Mouse (Mus musculus) embryonic facial prominence, embryonic 15.5 days (tissue): ENCODE data around the gene Klhl35. TPM values are rescaled to one million over a fixed set of nuclear protein-coding genes. Genes with fewer than 3 reads are reported as not detected.

Source experiments
- ATAC-seq: fragments of 200-750 bp; cut with Nextera tagmentation; 2 replicates; pipeline ENCODE4 v1.8.0; 2017; ENCODE audit warnings: low read depth, moderate TSS enrichment; ENCODE audit not compliant: insufficient number of reproducible peaks, low FRiP score, low TSS enrichment
- H3K27ac ChIP-seq: fragments of 300-500 bp; sonication (generic); replicated peaks from 2 replicates; pipeline ENCODE4 v1.5.1; 2015; ENCODE audit warnings: mild to moderate bottlenecking, inconsistent platforms
- H3K27me3 ChIP-seq: fragments of 300-500 bp; sonication (generic); 2 replicates; pipeline ENCODE4 v1.6.1; 2015; ENCODE audit warnings: inconsistent platforms
- H3K36me3 ChIP-seq: fragments of 300-500 bp; sonication (generic); 2 replicates; pipeline ENCODE4 v1.6.1; 2015; ENCODE audit warnings: mild to moderate bottlenecking, inconsistent platforms
- H3K4me1 ChIP-seq: fragments of 300-500 bp; sonication (generic); 2 replicates; pipeline ENCODE4 v1.6.1; 2015; ENCODE audit warnings: inconsistent platforms
- H3K4me2 ChIP-seq: fragments of 300-500 bp; sonication (generic); replicated peaks from 2 replicates; pipeline ENCODE4 v1.6.1; 2015; ENCODE audit warnings: mild to moderate bottlenecking, inconsistent platforms
- H3K4me3 ChIP-seq: fragments of 300-500 bp; sonication (generic); replicated peaks from 2 replicates; pipeline ENCODE4 v1.5.1; 2015; ENCODE audit warnings: mild to moderate bottlenecking, inconsistent platforms
- H3K9ac ChIP-seq: fragments of 300-500 bp; sonication (generic); 2 replicates; pipeline ENCODE4 v1.6.1; 2015; ENCODE audit warnings: inconsistent platforms
- H3K9me3 ChIP-seq: fragments of 300-500 bp; sonication (generic); replicated peaks from 2 replicates; pipeline ENCODE4 v1.6.1; 2016; ENCODE audit warnings: inconsistent platforms
- WGBS: fragments of 180-500 bp; shearing (Covaris S2); methylation state at CpG from one replicate; pipeline ENCODE4 v1.1.7; 2015; 5-methylcytosine and 5-hydroxymethylcytosine counted together
- polyA plus RNA-seq: library from polyadenylated mRNA; unstranded; fragments of >200 nt; fragmentation: Nextera tagmentation; extraction: Ambion mirVana; gene quantifications from 2 replicates; pipeline ENCODE4 v1.2.1, GENCODE M21; 2015

The Klhl35 gene
- 0.96 and 1.4 TPM in 2 replicates for polyA plus RNA-seq

DNA sequence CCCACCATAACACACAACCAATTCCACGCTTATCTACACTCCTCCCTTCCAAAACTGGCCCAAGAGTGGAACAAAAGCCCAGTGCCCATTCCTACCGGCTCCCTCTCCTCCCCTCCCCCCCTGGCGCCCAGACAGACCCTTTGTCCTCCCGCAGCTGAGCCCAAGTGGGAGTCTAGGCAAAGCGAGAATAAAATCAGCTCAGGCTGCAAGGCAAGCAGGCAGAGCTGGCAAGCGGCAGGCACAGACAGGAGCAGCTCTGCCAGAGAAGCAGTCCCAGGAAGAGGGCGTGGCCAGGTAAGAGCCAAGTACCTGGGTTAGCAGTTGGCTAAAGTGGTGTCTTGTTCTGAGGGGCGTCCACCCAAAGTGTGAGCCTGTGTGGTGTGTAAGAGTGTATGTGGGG, at the start of gene Klhl35:
TSS of gene Klhl35 (plus strand) at position 194 of the 400 bp plus-strand sequence.
- no peak within 1 kb of the TSS for H3K9ac ChIP-seq
- H3K4me1 ChIP-seq, result peaks cover 41% of the 10 kb centered on the region
- WGBS, result 24% methylated on average over 8 of the region's 8 CpGs
- peak within 1 kb of the TSS; percentile 7; the same call in 1 of the 2 replicates for H3K4me3 ChIP-seq
- H3K27me3 ChIP-seq, result no peaks in the 10 kb centered on the region
- ATAC-seq, result no peak
- peak within 1 kb of the TSS; percentile 21; the same call in 1 of the 2 replicates for H3K4me2 ChIP-seq
- H3K9me3 ChIP-seq, result no peaks in the 10 kb centered on the region
- peak within 1 kb of the TSS; percentile 55 for H3K27ac ChIP-seq
- peaks cover 9% of the 10 kb centered on the region; the same call in 1 of the 2 replicates for H3K36me3 ChIP-seq

DNA sequence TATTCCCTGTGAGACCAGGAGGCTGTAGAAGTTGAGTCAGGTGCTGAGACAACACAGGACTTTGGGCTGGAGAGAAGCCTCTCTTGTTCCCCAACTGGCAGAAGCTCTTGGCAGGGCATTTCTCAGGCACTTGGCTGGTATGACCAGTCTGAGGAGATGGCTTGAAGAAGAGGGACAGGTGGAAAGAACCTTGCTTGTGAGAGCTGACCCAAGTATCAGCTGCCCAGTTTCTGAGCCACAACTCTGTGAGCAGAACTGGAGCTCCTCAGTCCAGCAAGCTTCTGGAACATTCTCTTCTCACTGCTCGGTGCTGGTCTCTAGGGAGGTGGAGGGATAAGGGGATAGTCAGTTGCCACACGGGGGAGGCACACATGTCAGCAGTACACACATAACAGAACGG, 46.5 kb upstream of the Klhl35 start:
- Histone ChIP-seq H3K36me3 (no peaks in the 10 kb centered on the region), H3K4me3 (no peak overlapping the region), H3K4me2 (no peak overlapping the region), H3K9ac (no peak overlapping the region), H3K27me3 (no peaks in the 10 kb centered on the region), H3K4me1 (peaks cover 19% of the 10 kb centered on the region; the same call in 1 of the 2 replicates), H3K27ac (no peak overlapping the region), H3K9me3 (no peaks in the 10 kb centered on the region)
- 71% methylated on average over 3 of the region's 3 CpGs for WGBS
- ATAC-seq, result no peak

GRCm38 (mm10) chr7:99421006-99421405, 44.8 kb upstream of the Klhl35 start:
- H3K36me3 ChIP-seq, result no peaks in the 10 kb centered on the region
- 89% methylated on average over 6 of the region's 6 CpGs for WGBS
- peaks cover 30% of the 10 kb centered on the region for H3K4me1 ChIP-seq
- H3K9ac ChIP-seq, result no peak overlapping the region
- ATAC-seq, result no peak
- no peaks in the 10 kb centered on the region for H3K27me3 ChIP-seq
- H3K9me3 ChIP-seq, result no peaks in the 10 kb centered on the region
- no peak overlapping the region for H3K27ac ChIP-seq
- no peak overlapping the region for H3K4me2 ChIP-seq
- no peak overlapping the region for H3K4me3 ChIP-seq

- Histone ChIP-seq H3K4me3 (no peak overlapping the region), H3K9ac (no peak overlapping the region)
Observed at GRCm38 (mm10) chr7:99424538-99425155, 41.2 kb upstream of the Klhl35 start.

DNA sequence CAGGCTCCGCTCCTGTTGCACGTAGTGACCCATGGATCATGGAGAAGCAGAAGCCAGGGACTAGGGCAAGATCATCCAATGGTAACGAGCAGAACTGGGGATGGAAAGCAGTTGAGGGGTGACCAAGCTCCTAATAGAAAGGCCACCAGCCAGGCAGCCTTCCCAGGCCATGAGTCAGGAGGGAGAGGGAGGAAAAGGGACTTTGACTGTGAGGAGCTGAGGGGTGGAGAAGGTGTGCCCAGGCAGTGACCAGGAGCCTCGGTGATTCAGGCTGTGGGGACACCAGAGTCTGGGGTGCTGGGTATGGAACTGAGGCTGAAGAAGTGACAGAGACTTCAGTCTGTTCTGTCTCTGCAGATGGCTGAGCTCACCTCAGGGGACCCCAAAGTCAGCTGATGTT, 40.1 kb upstream of the Klhl35 start:
- no peak overlapping the region for H3K27ac ChIP-seq
- WGBS, result 88% methylated on average over 4 of the region's 4 CpGs
- no peak for ATAC-seq

More at GRCm38 (mm10) chr7:99424538-99425155, 41.2 kb upstream of the Klhl35 start:
- no peaks in the 10 kb centered on the region for H3K36me3 ChIP-seq
- no peaks in the 10 kb centered on the region for H3K27me3 ChIP-seq
- WGBS, result 29% methylated on average over 8 of the region's 8 CpGs
- H3K27ac ChIP-seq, result peak overlapping the region; percentile 39
- peaks cover 56% of the 10 kb centered on the region for H3K4me1 ChIP-seq
- peak; percentile 20 for ATAC-seq
- H3K4me2 ChIP-seq, result no peak overlapping the region
- no peaks in the 10 kb centered on the region for H3K9me3 ChIP-seq

DNA sequence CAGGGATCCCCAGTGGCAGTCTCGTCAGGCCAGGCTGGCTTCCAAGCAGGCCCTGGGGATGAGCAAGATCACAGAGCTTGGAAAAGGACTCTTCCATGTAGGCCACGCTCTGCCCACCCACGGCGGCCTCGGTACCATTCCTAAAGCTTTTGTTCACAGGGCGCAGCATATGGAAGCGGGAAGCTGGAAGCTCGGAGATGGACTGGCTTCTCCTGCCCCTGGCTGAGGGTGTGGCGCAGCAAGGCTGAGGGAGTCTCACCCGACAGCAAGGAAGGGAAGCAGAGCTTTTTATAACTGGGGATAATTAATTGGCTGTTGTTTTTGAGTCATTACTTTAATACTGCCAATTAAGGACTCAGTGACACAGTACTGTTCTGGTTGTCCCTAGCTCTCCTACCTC, 38.8 kb upstream of the Klhl35 start:
- Histone ChIP-seq H3K9me3 (no peaks in the 10 kb centered on the region), H3K4me1 (peaks cover 66% of the 10 kb centered on the region), H3K27me3 (no peaks in the 10 kb centered on the region), H3K27ac (no peak overlapping the region; the same call in 1 of the 2 replicates), H3K36me3 (no peaks in the 10 kb centered on the region), H3K4me3 (no peak overlapping the region), H3K4me2 (no peak overlapping the region), H3K9ac (no peak overlapping the region)
- 48% methylated on average over 10 of the region's 10 CpGs for WGBS
- ATAC-seq, result no peak

More for the DNA sequence above, 40.1 kb upstream of the Klhl35 start:
- H3K27me3 ChIP-seq, result no peaks in the 10 kb centered on the region
- no peak overlapping the region for H3K4me3 ChIP-seq
- H3K9ac ChIP-seq, result no peak overlapping the region
- H3K9me3 ChIP-seq, result no peaks in the 10 kb centered on the region
- H3K36me3 ChIP-seq, result no peaks in the 10 kb centered on the region
- H3K4me2 ChIP-seq, result no peak overlapping the region
- H3K4me1 ChIP-seq, result peaks cover 64% of the 10 kb centered on the region

DNA sequence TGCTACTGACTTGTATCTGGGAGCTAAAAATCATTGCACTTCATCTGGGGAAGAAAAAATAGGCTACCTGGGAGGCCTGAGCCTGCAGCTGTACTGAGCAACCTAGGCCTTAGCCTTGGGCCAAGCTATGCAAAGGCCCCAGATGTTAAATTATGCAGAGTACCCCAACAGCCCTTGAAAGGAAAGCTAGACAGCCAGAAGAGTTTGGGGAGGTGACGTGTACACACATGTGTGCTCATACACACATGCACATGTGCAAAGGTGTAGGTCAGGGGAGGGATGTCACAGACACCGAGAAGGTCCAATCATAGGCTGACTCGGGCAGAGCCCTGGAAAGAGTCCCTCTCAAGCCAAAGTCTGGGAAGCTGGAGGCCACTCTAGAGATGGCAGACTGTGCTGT, 37.8 kb upstream of the Klhl35 start:
- H3K9ac ChIP-seq, result no peak overlapping the region
- no peak overlapping the region for H3K4me3 ChIP-seq
- WGBS, result 82% methylated on average over 3 of the region's 3 CpGs
- H3K27me3 ChIP-seq, result no peaks in the 10 kb centered on the region
- no peaks in the 10 kb centered on the region for H3K36me3 ChIP-seq
- H3K4me1 ChIP-seq, result peaks cover 71% of the 10 kb centered on the region
- no peaks in the 10 kb centered on the region for H3K9me3 ChIP-seq
- no peak for ATAC-seq
- no peak overlapping the region for H3K27ac ChIP-seq
- H3K4me2 ChIP-seq, result no peak overlapping the region

GRCm38 (mm10) chr7:99428836-99429235, 37.0 kb upstream of the Klhl35 start:
- Histone ChIP-seq H3K4me2 (no peak overlapping the region), H3K36me3 (no peaks in the 10 kb centered on the region), H3K9me3 (no peaks in the 10 kb centered on the region), H3K4me3 (no peak overlapping the region), H3K27me3 (no peaks in the 10 kb centered on the region), H3K27ac (no peak overlapping the region), H3K9ac (no peak overlapping the region), H3K4me1 (peaks cover 66% of the 10 kb centered on the region)
- ATAC-seq, result no peak
- 76% methylated on average over 5 of the region's 5 CpGs for WGBS

DNA sequence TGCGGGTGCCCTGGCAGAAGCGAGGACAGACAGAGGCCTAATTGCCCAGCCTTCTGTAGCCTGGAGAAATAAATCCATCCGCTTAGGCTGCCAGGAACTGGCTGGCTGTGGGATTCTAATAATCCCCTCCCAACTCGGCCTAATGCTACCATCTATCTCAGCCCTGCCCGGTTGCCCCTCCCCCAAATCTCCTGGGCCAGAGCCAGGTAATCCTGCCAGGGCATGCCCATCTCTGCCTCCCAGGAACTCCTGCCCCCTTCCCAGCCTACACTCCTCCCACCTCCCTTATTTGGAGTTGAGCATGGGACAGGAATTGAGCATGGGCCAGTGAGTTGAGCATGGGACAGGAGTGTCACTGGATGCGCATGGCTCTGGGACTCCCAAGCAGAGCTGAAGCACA, 36.0 kb upstream of the Klhl35 start:
- no peaks in the 10 kb centered on the region for H3K9me3 ChIP-seq
- no peak for ATAC-seq
- 35% methylated on average over 6 of the region's 6 CpGs for WGBS

DNA sequence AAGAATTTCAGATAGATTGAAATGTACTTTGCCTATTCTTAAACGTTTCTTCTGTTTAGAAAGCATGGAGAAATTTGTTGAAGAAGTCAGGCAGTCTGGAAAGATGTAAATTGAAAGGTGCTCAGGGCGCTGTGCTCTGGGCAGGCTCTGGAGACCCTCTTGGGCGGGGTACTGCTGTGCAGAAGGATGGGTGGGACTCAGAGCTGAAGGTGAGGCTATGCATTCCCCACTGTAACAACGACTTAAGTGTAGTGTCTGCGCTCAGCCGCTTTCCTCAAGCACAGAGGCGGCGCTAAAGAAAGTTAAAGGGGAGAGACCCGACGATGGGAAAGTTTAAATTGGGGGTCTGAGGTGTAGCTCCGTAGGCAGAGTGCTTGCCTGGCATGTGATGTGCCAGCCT, 35.6 kb upstream of the Klhl35 start:
- Histone ChIP-seq H3K4me3 (no peak overlapping the region), H3K4me2 (no peak overlapping the region), H3K9me3 (no peaks in the 10 kb centered on the region), H3K27ac (no peak overlapping the region), H3K27me3 (no peaks in the 10 kb centered on the region), H3K9ac (no peak overlapping the region), H3K36me3 (no peaks in the 10 kb centered on the region), H3K4me1 (peaks cover 57% of the 10 kb centered on the region)
- 55% methylated on average over 11 of the region's 11 CpGs for WGBS
- ATAC-seq, result no peak

More for the DNA sequence above, 36.0 kb upstream of the Klhl35 start:
- peaks cover 59% of the 10 kb centered on the region for H3K4me1 ChIP-seq
- H3K27ac ChIP-seq, result no peak overlapping the region
- H3K27me3 ChIP-seq, result no peaks in the 10 kb centered on the region
- H3K36me3 ChIP-seq, result no peaks in the 10 kb centered on the region
- no peak overlapping the region for H3K4me3 ChIP-seq
- no peak overlapping the region for H3K4me2 ChIP-seq
- H3K9ac ChIP-seq, result no peak overlapping the region

DNA sequence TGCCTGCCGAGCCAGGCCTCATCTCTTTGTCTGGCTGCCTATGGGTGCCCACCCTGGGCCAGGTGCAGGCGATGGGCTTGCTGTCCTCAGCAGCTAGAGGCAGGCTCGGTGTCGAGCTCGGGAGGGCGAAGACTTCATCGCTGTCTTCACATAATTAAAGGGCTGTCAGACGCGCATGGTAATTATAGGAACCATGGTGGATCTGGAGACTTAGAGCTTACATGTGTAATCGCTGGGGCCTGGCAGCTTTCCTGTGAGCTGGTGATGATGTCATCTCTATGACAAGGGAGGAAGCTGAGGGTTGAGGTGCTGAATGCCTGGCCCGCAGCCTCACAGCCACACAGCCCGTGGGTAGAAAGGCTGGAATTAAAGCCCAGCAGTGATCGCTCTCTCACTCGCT, 33.6 kb upstream of the Klhl35 start:
- Histone ChIP-seq H3K4me1 (peaks cover 44% of the 10 kb centered on the region), H3K27ac (peak overlapping the region; percentile 1; the same call in 1 of the 2 replicates), H3K36me3 (no peaks in the 10 kb centered on the region), H3K9me3 (no peaks in the 10 kb centered on the region), H3K27me3 (no peaks in the 10 kb centered on the region), H3K4me2 (no peak overlapping the region), H3K9ac (no peak overlapping the region), H3K4me3 (no peak overlapping the region)
- ATAC-seq, result peak; percentile 66; the same call in 1 of the 2 replicates
- WGBS, result 44% methylated on average over 14 of the region's 14 CpGs

GRCm38 (mm10) chr7:99432863-99433262, 32.9 kb upstream of the Klhl35 start:
- no peak for ATAC-seq
- Histone ChIP-seq H3K27me3 (no peaks in the 10 kb centered on the region), H3K9me3 (no peaks in the 10 kb centered on the region), H3K36me3 (no peaks in the 10 kb centered on the region), H3K27ac (0 out of 2 replicates have a peak overlapping the region, but pooled peaks have one; percentile 1), H3K4me3 (no peak overlapping the region), H3K9ac (no peak overlapping the region), H3K4me1 (peaks cover 38% of the 10 kb centered on the region), H3K4me2 (no peak overlapping the region)
- 85% methylated on average over 6 of the region's 6 CpGs for WGBS
